Mouse (Mus musculus): ENCODE measurements at regions not wholly inside any gene's neighbourhood (a gene's known extent, or its start where the extent isn't known, plus 50 kb on each side); places are given as distances from the start of the nearest gene placed in this dataset.
"Not testable (repeated sequence)": the region's sequence is repeated elsewhere in the genome, so short reads cannot be mapped to it uniquely, and the experiment has no call there.

DNA sequence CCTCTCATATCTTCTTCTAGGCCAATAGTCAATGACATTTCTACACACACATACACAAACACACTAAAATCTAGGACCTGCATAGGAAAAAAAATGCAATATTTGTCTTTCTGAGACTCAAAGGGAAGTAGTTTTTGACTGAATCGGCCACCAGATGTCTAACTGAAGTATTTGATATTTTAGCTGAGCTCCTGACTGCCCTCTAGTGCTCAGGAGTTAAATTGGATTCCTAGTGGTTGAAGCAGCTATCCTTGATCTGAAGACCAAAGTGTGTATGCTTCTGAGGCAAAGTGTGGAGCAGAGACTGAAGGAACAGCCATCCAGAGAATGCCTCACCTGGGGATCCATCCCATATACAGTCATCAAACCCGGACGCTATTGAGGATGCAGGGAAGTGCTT, 695.4 kb upstream of the Olfr1507 start:
- not testable (repeated sequence) for H3K9me3 ChIP-seq (ENCODE audit: control insufficient read depth, low read length); H3K27ac ChIP-seq (ENCODE audit: low read depth, low read length); H3K36me3 ChIP-seq (ENCODE audit: control insufficient read depth, insufficient read depth, low read length); H3K4me2 ChIP-seq (replicated peaks; ENCODE audit: low read depth, low read length); H3K4me1 ChIP-seq (ENCODE audit: control insufficient read depth, insufficient read depth, low read length); H3K4me3 ChIP-seq (ENCODE audit: low read length); H3K9ac ChIP-seq (ENCODE audit: low read depth, low read length); ATAC-seq (ENCODE audit: low FRiP score, low TSS enrichment); H3K27me3 ChIP-seq (ENCODE audit: control insufficient read depth, insufficient read depth, low read length)
- WGBS: no CpG with 5 or more reads among the region's 3 CpGs

GRCm38 (mm10) chr14:53174099-53174498, 678.5 kb upstream of the Olfr1507 start:
- H3K36me3 ChIP-seq (ENCODE audit: control insufficient read depth, insufficient read depth, low read length); ATAC-seq (ENCODE audit: low FRiP score, low TSS enrichment); H3K4me2 ChIP-seq (replicated peaks; ENCODE audit: low read depth, low read length); H3K27ac ChIP-seq (ENCODE audit: low read depth, low read length); H3K4me1 ChIP-seq (ENCODE audit: control insufficient read depth, insufficient read depth, low read length); H3K27me3 ChIP-seq (ENCODE audit: control insufficient read depth, insufficient read depth, low read length); H3K9ac ChIP-seq (ENCODE audit: low read depth, low read length); H3K9me3 ChIP-seq (ENCODE audit: control insufficient read depth, low read length); H3K4me3 ChIP-seq (ENCODE audit: low read length): not testable (repeated sequence)

- H3K9me3 ChIP-seq (ENCODE audit: control insufficient read depth, low read length); H3K27ac ChIP-seq (ENCODE audit: low read depth, low read length); ATAC-seq (ENCODE audit: low FRiP score, low TSS enrichment); H3K4me2 ChIP-seq (replicated peaks; ENCODE audit: low read depth, low read length); H3K4me3 ChIP-seq (ENCODE audit: low read length); H3K27me3 ChIP-seq (ENCODE audit: control insufficient read depth, insufficient read depth, low read length); H3K9ac ChIP-seq (ENCODE audit: low read depth, low read length); H3K36me3 ChIP-seq (ENCODE audit: control insufficient read depth, insufficient read depth, low read length); H3K4me1 ChIP-seq (ENCODE audit: control insufficient read depth, insufficient read depth, low read length): not testable (repeated sequence)
- WGBS: no CpG with 5 or more reads among the region's 2 CpGs
Measured at GRCm38 (mm10) chr14:53166327-53166726, 670.8 kb upstream of the Olfr1507 start.

DNA sequence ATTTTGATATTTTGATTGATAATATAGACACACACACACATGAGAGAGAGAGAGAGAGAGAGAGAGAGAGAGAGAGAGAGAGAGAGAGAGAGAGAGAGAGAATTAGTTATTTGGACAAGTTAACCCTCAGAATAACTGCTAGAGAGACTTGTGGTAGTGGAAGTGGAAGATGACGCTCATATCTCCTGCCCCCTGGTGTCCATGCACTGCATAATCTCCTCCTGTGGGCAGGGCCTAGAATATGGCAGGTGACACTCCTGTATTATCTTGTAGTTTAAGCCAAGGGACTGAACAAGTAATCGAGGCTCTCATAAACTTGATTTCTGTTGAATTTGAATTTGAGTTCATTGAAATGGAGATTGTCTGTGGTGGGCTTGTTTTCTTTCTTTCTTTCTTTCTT, 663.5 kb upstream of the Olfr1507 start:
- not testable (repeated sequence) for H3K27ac ChIP-seq (ENCODE audit: low read depth, low read length); H3K9me3 ChIP-seq (ENCODE audit: control insufficient read depth, low read length); H3K9ac ChIP-seq (ENCODE audit: low read depth, low read length); H3K27me3 ChIP-seq (ENCODE audit: control insufficient read depth, insufficient read depth, low read length); H3K36me3 ChIP-seq (ENCODE audit: control insufficient read depth, insufficient read depth, low read length); H3K4me1 ChIP-seq (ENCODE audit: control insufficient read depth, insufficient read depth, low read length); H3K4me3 ChIP-seq (ENCODE audit: low read length); ATAC-seq (ENCODE audit: low FRiP score, low TSS enrichment); H3K4me2 ChIP-seq (replicated peaks; ENCODE audit: low read depth, low read length)
- no CpG with 5 or more reads among the region's 2 CpGs for WGBS

- not testable (repeated sequence) for H3K4me2 ChIP-seq (replicated peaks; ENCODE audit: low read depth, low read length); ATAC-seq (ENCODE audit: low FRiP score, low TSS enrichment)
Measured at GRCm38 (mm10) chr14:53134783-53135182, 639.2 kb upstream of the Olfr1507 start.

DNA sequence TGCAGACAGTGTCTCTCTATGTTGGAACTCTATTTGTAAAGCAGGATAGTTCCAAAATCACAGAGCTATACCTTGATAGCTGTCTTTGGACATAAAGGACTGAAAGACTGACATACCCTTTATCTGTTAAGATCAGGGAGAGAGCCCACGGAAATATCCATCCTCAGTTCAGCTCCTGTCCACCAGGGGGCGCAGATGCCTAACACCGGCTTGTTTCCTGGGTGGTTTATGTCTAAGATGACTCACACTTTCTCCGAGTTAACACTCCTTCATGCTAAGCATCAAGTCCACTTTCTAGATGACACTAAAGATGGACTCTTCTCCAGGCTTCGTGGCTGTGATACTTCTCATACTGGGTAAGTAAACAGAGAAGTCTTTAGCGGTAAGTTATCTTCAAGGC, 636.8 kb upstream of the Olfr1507 start:
- H3K9ac ChIP-seq (ENCODE audit: low read depth, low read length); H3K36me3 ChIP-seq (ENCODE audit: control insufficient read depth, insufficient read depth, low read length); H3K4me3 ChIP-seq (ENCODE audit: low read length); H3K27me3 ChIP-seq (ENCODE audit: control insufficient read depth, insufficient read depth, low read length); H3K4me2 ChIP-seq (replicated peaks; ENCODE audit: low read depth, low read length); H3K27ac ChIP-seq (ENCODE audit: low read depth, low read length); H3K4me1 ChIP-seq (ENCODE audit: control insufficient read depth, insufficient read depth, low read length); ATAC-seq (ENCODE audit: low FRiP score, low TSS enrichment); H3K9me3 ChIP-seq (ENCODE audit: control insufficient read depth, low read length): not testable (repeated sequence)
- WGBS: 29% methylated on average over 6 of the region's 6 CpGs

More at GRCm38 (mm10) chr14:53134783-53135182, 639.2 kb upstream of the Olfr1507 start:
- not testable (repeated sequence) for H3K27me3 ChIP-seq (ENCODE audit: control insufficient read depth, insufficient read depth, low read length); H3K4me3 ChIP-seq (ENCODE audit: low read length); H3K9me3 ChIP-seq (ENCODE audit: control insufficient read depth, low read length); H3K27ac ChIP-seq (ENCODE audit: low read depth, low read length); H3K9ac ChIP-seq (ENCODE audit: low read depth, low read length); H3K4me1 ChIP-seq (ENCODE audit: control insufficient read depth, insufficient read depth, low read length); H3K36me3 ChIP-seq (ENCODE audit: control insufficient read depth, insufficient read depth, low read length)

GRCm38 (mm10) chr14:53121704-53122103, 626.2 kb upstream of the Olfr1507 start:
- not testable (repeated sequence) for H3K9ac ChIP-seq (ENCODE audit: low read depth, low read length); ATAC-seq (ENCODE audit: low FRiP score, low TSS enrichment); H3K9me3 ChIP-seq (ENCODE audit: control insufficient read depth, low read length); H3K27me3 ChIP-seq (ENCODE audit: control insufficient read depth, insufficient read depth, low read length); H3K4me2 ChIP-seq (replicated peaks; ENCODE audit: low read depth, low read length); H3K36me3 ChIP-seq (ENCODE audit: control insufficient read depth, insufficient read depth, low read length); H3K4me3 ChIP-seq (ENCODE audit: low read length); H3K4me1 ChIP-seq (ENCODE audit: control insufficient read depth, insufficient read depth, low read length); H3K27ac ChIP-seq (ENCODE audit: low read depth, low read length)
- WGBS: 23% methylated on average over 2 of the region's 3 CpGs

DNA sequence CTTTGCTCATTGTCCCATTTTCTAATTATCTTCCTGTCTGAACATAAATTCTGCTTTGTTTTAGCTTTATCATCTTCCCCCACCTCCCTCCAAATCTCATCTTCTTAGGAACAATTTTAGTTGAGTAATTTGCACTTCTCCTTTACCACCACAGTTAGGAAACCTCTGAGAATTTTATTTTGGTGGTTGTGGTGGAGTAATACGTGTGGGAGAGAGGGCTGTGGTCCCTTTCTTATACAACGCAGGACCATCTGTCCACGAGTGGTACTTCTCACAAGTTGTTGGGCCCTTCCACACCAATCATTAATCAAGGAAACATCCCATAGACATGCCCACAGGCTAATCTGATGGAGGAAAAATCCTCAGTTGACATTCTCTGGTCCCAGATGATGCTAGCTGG, 614.2 kb upstream of the Olfr1507 start:
- H3K9me3 ChIP-seq (ENCODE audit: control insufficient read depth, low read length); H3K4me3 ChIP-seq (ENCODE audit: low read length); H3K27me3 ChIP-seq (ENCODE audit: control insufficient read depth, insufficient read depth, low read length); H3K36me3 ChIP-seq (ENCODE audit: control insufficient read depth, insufficient read depth, low read length); H3K4me1 ChIP-seq (ENCODE audit: control insufficient read depth, insufficient read depth, low read length); H3K4me2 ChIP-seq (replicated peaks; ENCODE audit: low read depth, low read length); ATAC-seq (ENCODE audit: low FRiP score, low TSS enrichment); H3K27ac ChIP-seq (ENCODE audit: low read depth, low read length); H3K9ac ChIP-seq (ENCODE audit: low read depth, low read length): not testable (repeated sequence)
- 79% methylated on average over 3 of the region's 3 CpGs for WGBS

DNA sequence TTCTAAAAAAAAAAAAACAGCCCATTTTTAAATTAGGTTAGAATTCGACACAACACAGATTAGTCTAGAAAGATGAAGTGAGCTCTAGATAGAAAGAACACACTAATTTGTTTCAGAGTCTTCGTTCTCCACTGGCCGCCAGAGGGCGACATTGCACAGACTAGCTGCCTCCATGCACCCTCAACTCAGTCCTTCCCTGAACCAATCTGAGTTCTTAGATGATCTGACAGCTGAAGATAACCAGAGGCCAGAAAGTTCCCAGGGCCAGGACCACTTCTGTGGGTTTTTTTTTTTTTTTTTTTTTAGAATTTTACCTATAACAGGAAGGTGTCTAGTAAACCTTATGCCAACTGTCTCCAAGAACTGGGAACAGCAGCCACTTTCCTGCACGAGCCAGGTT, 605.8 kb upstream of the Olfr1507 start:
- WGBS: 37% methylated on average over 5 of the region's 5 CpGs
- H3K27me3 ChIP-seq (ENCODE audit: control insufficient read depth, insufficient read depth, low read length); H3K9me3 ChIP-seq (ENCODE audit: control insufficient read depth, low read length); H3K4me2 ChIP-seq (replicated peaks; ENCODE audit: low read depth, low read length); H3K9ac ChIP-seq (ENCODE audit: low read depth, low read length); H3K4me3 ChIP-seq (ENCODE audit: low read length); ATAC-seq (ENCODE audit: low FRiP score, low TSS enrichment); H3K36me3 ChIP-seq (ENCODE audit: control insufficient read depth, insufficient read depth, low read length); H3K27ac ChIP-seq (ENCODE audit: low read depth, low read length); H3K4me1 ChIP-seq (ENCODE audit: control insufficient read depth, insufficient read depth, low read length): not testable (repeated sequence)

DNA sequence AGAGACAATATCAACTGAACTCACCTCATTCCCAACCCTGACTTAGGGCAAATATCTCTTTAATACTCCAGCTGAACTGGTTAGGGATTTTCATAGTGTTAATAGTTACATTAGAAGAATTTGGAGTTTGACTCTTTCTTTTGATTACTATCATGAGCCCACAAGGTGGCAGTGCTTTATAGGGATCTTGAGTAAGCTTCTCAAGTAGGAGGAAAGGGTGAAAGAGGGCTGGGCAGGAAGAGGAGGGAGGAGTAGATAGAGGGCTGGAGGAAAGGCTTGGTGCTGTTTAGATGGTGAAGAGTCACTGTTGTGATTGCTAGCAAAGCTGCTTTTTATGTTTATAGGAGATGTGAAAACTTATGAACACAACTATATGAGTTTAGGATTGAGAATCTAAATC, 595.4 kb upstream of the Olfr1507 start:
- not testable (repeated sequence) for H3K27ac ChIP-seq (ENCODE audit: low read depth, low read length); H3K4me2 ChIP-seq (replicated peaks; ENCODE audit: low read depth, low read length); H3K9me3 ChIP-seq (ENCODE audit: control insufficient read depth, low read length); H3K36me3 ChIP-seq (ENCODE audit: control insufficient read depth, insufficient read depth, low read length); H3K27me3 ChIP-seq (ENCODE audit: control insufficient read depth, insufficient read depth, low read length); ATAC-seq (ENCODE audit: low FRiP score, low TSS enrichment); H3K9ac ChIP-seq (ENCODE audit: low read depth, low read length); H3K4me3 ChIP-seq (ENCODE audit: low read length); H3K4me1 ChIP-seq (ENCODE audit: control insufficient read depth, insufficient read depth, low read length)
